Mouse (Mus musculus) small intestine, adult 2 months (tissue): ENCODE results near the gene Cmtm5.

ENCODE experiments used
- CTCF ChIP-seq: fragments of 200-500 bp; IDR thresholded peaks from 2 replicates; pipeline ENCODE4 v1.5.1; 2012; ENCODE audit warnings: low read depth, mild to moderate bottlenecking, control low read depth, inconsistent platforms, low read length, moderate library complexity, mixed read lengths; ENCODE audit not compliant: insufficient replicate concordance, insufficient read length; ENCODE audit errors: extremely low read depth
- POLR2A ChIP-seq: fragments of 200-500 bp; IDR thresholded peaks from 2 replicates; pipeline ENCODE4 v1.6.1; 2012; ENCODE audit warnings: low read depth, mild to moderate bottlenecking, control low read depth, inconsistent platforms, low read length, moderate library complexity

DNA sequence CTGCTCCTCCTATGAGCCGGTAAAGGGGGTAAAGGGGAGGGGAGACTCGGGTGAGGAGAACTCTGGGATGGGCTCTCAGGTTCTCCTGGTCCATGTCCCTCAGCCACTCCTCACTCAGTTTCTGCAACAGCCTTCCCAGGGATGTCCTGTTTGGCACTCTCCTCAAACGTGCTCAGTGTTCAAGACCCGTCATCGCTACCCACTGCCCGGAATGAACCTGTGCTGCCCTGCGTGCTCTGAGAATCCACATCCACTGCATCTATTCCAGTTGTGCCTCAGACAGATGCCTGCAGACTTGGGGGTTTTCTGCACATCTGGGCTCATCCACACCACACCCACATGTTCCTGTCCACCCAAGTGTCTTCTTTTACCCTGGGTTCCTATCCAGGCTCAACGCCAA lies 6.4 kb downstream of the Cmtm5 start:
- TF ChIP-seq CTCF, result no peak
- no peak for TF ChIP-seq POLR2A
